Mouse (Mus musculus): ENCODE data around the gene Trim8.

Gene Trim8

DNA sequence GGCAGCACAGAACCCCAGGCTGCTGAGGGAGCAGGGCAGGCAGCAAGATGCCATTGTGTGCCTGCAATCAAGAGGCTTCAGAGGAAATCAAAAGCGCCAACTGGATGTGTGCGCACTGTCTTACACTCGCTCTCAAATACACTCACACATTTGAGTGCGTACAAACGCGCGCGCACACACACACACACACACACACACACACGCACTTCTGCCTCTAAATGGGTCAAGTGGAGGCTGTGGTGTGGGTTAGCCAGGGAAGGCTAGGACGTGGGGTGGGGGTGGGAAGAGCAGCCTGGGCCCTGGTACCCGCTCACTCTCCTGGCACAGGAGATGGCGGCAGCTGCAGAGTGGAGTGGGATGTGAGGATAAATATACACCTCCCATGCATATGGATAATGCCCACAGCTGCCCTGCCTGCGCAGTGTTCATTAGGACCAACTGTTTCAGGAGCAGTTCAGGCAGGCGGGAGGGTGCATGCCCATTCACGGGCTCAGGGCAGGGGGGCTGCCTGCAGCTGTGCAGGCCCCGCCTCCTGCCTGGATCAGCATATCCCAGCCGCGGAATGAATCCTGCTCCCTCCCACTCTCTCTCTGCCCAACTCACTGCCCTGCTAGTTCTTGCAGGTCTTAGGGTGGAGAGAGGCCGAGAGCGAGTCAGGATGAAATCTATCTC lies 22.1 kb downstream of the Trim8 start:
- peak; percentile 74 for DNase-seq (ENCODE audit: low spot score)

DNA sequence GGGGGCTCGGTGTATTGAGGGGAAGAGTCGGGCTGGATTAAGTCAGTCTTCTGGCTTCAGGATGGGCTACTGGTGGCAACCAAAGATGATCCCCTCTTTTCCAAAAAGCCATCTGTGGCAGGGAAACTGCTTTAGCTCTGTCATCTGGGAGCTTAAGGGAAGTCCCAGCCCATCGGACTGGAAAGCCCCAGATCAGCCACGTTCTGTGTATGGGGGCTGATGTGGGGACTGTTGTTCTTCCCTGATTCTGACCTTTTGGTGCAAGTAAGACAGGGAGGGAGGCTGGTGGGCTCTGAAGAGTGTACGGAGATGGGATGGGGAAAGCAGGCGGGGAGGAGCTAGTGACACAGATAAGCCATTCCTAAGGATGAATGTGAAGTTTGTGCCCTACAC lies 22.6 kb downstream of the Trim8 start:
- DNase-seq (ENCODE audit: low spot score) = no peak

DNA sequence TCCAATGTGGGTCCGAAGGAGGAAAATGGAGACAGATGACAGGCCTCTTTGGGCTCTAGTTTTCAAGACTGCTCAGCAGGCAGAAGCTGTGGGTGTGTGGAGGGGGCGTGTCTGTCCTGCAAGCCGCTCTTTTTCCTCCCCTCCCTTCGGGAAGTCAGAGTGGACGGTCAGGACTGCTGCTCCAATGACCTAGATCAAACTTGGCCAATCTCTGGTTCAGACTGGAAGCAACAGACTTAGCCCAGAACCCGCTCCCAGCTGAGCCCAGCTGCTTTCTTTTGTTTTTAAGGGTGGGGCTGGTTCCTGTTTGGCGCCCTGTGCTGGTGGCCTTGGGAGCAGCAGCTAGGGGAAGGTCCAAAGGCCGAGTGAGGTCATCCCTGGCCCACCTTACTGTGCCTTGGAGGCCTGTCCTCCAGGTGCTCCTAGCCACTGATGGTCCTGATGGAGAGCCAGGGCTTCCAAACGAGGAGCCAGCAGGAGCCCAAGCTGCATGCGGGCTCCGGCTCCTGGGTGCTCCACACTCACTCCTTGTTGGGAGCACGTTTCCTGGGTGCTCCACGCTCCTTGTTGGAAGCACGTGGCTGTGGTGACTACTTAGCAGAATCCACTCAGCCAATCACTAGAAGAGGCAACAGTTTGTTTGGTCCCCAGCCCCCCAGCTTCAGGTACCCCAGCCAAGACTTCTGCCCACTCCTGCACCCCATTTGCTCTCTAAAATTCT lies 23.3 kb downstream of the Trim8 start:
- no peak for DNase-seq (ENCODE audit: low spot score)

DNA sequence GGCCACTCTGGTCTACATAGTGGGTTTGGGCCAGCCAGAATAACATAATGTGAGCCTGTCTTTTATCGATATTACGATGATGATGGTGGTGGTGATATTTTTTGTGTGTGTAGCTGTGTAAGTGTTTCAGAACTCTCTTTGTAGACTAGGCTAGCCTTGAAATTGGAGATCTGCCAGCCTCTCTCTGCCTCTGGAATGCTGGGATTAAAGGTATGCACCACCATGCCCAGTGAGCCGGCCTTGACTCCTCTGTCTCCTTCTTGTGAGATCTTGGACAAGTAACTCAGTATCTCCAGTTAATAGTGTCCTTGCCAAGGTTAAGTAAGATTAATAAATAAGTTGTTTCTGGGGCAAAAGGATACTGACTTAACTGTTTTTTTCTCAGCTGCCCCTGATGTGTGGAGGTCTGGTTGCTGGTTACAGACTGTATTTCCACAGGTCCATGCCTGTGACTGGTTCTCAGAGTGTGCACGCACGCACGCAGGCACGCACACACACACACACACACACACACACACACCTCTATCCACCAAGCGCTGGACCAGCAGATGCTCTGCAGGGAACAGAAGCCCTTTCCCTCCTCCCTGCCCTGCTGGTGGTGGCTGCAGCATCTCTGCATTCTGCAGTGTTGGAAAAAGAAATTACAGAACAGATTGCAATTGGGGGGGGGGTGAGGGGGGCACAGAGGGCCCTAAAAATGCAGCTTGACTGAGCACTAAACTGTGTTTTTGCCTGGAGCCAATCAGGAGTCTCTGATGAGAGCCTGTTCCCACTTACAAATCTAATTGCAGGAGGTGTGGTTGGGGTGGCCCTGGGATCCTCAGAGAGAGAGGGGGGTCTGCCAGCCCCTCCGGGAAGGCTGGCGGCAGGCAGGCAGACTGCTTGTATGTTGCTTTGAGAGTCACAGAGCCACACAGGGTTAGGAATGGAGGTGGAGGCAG lies 24.5 kb downstream of the Trim8 start:
- DNase-seq (ENCODE audit: low spot score) = no peak

DNA sequence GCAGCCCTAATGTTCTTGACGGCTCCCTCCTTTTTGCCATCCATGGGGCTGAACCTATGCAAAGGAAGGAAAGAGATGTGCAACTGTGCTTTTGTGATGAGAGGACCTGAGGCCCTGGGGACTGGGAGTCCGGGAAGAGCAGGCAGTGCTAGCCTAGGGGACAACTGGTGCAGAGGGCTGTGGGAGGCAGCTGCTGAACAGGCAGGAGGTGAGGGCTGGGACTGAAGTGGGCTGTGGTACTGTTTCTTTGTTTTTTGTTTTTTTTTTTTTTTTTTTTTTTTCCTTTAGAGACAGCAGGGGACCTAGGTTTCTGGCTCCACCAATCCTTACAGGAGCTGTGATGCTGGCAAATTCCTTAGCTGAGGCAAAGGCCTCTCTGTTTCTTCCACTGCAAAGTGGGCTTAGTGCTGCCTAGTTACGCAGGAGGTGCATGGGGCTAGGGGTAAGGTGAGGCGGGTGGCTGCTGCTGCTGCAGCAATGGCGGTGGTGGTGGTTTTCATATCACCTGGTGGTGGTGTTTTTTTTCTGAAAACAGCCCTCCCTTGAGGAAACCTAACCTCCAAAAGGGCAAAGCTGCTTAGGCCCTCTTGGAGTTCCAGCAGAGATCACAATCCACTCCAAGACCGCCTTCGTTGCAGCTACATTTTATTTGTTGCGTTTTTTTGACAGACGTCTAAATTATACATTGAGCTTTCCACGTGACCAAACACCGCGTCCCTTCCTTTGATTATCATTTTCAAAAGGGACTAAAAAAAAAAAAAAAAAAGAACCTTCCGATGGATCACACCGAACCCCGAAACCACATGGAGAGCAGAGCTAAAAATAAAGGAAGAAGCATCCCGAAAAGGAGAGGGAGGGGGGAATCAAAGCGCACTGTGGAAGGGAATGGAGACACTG lies 26.4 kb downstream of the Trim8 start:
- DNase-seq (ENCODE audit: low spot score) = no peak

DNA sequence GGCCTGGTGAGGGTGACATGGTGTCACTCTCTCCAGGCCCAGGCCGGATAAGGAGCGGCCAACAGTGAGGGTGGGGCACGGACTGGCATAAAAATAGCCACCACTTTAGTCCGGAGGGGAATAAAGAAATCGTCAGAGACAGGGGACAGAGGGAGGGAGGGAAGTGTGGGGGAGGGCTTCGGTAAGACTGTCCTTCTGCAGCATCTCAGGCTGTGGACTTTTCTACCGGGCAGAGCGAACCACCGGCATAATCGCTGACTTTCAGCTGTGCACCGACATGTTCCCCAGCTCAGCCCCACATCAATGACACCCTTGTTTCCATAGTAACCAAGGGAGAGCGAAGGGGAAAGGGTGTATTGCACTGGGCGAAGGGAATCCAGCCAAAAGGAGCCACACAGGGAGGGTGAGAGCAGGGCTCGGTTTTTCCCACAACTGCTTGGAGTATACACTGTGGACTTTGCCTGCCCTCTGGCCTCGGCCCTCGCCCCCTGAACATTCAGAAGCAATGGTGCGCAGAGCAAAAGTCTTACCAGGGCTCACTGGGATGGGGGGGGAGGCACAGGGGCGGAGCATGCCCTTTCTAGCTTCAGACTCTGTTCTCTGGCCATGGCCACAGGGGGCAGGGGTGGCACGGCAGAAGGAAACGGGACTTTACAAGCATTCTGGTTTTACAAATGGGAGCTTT lies 27.2 kb downstream of the Trim8 start:
- DNase-seq (ENCODE audit: low spot score) = no peak

DNA sequence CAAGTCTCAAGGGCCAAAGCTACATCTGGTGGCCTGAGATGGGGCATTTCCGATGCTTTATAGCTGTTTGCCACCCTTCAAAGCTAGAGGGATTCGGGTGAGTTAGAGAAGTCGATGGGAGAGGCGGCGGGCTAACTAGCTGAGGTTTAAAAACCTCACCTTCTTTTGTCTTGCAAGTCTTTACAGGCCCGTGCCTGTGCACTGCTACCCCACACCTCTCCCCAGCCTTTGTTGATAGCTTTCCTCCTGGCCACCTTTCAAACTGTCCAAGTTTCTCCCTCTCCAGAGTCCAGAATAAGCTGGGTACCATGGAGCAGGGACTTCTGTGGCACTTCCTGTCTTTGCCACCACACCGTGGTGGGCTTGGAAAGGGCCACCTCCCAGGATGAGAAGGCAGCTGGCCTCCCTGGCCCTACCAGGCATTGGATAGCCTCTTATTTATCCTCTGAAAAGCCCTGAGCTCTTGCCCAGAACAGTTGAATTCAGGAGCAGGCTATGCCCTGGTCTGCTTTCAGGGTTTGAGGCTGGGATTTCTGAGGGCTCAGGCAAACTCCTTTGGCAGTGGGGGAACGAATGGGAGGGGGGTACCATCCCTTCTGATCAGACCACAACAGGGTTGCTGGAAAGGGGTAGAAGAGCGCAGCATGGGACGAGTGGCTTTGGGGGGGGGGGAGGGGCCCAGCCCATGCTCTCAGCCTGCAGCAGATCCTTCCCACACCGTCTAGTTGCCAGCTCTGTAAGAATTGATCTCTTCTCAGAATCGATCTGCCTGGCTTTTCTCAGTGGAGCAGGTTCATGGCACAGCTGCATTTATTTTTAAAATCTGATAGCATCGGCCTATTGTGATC lies 28.3 kb downstream of the Trim8 start:
- DNase-seq (ENCODE audit: low spot score) = no peak

DNA sequence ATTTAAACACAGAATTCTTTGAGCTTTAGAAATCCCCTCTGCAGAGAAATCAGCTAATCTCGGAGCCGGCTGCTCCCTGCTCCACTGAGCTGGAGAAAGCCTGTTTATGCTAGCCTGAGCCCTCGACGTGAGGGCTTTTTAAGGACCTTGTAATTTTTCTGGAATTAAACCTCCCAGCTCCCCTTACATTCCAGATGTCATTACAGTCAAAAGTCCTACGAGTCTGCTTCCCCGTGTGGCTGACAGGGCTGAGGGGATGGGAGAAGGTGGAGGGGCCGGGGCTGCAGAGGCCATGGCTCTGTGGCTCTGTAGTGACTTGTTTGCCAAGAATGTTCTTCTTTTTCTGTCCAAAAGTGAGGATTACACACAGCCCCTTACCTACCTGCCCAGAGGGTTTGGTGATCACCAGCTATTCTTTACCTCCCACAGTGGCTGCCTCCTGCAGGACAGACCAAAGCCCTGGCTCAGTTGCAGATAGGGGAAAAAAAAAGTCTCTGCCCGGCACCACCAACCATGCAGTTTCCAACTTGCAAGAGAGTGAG lies 29.0 kb downstream of the Trim8 start:
- DNase-seq (ENCODE audit: low spot score) = no peak

DNA sequence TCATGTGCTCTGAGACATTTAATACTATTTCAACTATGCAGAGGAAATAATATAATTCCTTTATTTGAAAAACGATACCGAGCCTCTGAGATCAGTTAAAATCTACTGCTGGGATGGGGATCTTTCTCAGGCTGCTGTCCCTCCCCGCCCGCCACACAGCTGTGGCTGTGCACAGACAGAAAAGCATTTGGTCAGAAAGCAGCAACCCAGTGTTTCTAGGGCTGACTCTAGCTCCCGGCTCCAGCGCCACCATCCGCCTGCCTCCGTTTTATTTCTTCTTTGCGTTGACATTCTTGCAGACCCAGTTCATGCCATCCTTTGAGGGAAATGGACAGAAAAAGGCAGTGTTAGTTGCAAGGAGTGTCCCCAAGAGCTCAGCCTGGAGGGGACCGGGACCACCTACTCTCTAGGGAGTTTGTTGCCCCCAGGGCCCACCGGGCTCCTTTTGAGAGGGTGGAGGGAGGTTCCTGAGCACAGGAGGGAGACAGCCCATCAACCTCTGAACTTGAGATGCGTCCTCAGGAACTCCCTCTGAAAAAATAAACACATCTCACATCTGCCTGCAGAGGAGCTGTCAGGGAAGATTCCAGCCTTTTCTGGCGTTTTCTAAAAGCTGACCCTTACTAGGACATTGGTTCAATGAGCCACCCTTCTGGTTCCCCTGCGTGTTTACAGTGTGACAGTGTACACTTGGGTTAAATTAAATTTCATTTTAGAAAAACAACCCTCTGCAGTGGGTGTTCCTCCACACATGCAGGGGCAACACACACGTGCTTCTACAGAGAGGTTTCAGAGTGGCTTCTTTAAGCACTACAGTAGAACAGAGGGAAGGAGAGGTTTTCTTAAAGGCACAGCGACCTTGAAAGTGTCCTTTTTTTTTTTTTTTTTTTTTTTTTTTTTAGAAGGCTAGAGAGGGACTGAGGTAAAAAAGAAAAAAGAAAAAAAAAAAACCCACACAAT lies 29.8 kb downstream of the Trim8 start:
- no peak for DNase-seq (ENCODE audit: low spot score)

DNA sequence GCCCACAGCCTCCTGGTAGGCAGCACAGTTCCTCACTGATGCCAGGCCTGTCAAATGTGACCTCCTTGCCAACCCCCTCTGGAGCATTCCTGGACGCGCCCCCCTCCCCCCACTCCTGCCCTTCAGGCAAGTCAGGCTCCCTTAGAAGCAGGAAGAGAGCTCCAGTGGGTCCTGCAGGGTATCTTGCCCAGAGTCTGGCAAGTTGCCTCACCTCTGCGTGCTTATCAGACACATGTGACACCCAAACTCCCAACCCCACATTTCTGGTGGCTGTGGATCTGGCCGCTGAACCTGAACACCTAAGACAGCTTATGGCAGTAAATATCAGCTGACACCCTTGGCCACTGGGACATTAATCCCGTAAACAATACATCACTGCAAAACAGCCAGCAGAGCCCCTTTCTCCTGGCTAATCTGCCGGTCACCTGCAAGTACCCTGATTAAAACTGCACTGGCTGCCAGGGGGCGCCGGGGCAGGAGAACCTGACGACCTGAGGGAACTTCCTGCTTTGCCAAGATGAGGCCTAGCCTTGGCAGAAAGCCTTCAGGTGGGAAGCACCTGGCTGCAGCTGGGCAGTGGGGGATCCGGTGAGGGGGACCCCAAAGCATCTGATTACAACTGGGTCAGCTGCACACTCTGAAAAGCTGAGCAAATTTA lies 30.7 kb downstream of the Trim8 start:
- DNase-seq (ENCODE audit: low spot score) = no peak

DNA sequence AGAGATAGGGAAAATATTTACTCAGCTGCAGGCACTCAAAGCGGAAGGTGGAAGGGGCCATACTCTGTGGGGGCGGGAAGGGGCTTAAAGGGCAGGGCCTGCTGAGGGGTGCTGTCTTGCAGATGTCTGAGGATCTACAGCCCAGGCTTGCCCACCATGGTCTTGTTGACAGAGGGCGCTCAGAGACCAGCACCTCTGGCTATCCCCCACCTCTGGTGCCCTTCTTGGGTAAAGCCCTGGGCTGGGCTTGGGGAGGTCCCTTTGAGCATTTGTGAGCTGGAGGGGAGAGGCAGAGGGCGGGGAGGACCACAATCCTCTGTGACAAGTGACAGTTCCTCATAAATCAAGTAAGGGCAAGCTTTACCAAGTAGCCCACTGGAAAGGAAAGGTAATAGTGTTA lies 31.6 kb downstream of the Trim8 start:
- no peak for DNase-seq (ENCODE audit: low spot score)

DNA sequence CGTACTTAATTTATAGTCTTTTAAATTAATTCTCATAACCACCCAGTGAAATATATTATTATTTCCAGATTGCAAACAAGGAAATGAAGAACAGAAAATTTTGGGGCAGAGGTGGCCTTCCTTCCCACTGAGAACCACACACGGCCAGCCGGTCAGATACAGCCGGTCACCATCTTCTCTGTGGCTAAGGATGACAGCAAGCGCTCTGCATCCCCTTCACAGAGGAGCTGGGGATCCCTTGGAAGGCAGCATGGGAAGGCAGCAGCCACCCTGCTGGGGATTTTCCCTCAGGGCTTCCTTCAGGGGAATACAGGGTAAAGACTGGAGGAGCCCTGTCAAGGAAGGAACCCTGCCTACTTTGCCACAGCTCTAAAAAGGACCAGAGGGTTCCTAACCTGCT lies 32.0 kb downstream of the Trim8 start:
- DNase-seq (ENCODE audit: low spot score) = no peak

DNA sequence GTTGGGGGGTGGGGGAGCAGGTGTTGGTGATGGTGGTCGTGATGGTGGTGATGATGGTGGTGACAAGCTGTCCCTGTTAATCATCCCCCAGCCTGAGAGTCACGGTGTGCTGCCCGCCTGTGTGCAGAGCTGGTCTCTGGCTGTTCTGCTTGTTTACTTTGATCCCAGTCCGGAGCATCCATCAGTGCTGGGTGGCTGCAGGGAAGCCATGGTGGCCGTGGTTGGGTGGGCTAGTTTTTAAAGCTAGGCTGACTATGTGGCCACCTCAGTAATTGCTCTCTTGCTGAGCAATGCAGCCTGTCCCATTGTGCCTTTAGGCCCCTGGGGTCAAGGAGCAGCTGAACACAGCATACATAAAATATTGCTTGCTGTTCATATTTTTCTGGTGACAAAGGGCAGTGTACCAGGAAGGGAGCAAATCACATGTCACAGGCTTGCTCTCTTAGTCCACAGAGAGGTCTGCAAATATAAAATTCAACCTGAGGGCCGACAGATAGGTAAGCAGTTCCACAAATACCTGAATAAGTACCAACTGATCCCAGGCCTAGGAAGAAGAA lies 33.1 kb downstream of the Trim8 start:
- no peak for DNase-seq (ENCODE audit: low spot score)

DNA sequence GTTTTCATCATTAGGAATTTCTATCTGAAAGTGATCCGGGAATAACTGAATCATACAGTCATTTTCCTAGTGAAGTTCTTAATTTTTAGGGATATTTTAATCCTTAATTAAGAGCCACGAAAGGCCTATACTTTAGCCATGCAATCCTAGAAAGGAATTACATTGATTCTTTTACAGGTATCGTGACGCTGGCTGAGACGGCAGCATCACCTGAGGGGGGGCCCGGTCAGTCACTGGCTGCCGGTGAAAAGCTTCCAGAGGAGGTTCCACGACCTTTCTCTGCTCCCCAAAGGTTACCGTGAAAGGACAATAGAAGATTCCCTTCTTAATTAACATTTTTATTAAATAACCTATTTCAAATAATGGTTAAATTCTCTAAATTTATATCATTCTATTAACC lies 35.9 kb downstream of the Trim8 start:
- no peak for DNase-seq (ENCODE audit: low spot score)

DNA sequence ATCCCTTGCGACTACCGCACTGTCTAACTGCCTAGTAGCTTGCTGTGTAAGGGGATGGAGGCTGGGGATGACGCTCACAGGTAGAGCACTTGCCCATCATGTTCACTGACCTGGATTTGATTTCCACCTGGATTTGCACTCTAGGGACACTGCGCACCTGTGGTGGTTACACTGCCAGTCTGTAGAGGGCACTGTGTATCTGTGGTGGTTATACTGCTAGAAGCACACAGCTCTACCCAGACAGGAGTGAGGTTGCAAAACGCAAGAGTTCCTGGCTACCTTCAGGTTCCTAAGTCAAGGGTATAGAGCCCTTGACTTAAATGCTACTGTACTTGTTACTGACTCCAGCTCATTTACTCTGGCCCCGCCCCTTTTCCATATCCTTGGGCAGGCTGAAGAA lies 36.7 kb downstream of the Trim8 start:
- DNase-seq (ENCODE audit: low spot score) = no peak

DNA sequence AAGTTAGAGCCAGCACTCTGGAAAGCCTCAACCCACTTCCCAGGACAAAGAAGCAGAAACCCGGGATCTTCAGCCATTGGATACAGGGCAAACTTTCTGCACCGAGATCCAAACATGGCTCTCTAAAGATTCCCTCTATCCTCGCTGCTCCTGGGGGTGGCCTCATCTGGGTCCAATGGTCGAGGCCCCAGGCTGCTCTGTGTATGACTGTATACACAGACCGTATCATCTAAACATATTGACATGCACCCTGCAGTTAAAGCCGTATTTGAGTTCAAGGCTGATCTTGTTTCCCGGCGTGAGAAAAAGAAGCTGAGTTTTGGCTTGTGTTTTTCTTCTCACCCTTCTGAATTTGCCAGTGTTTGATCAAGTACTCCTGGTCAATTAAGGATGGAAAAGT lies 41.2 kb downstream of the Trim8 start:
- DNase-seq (ENCODE audit: low spot score) = no peak

DNA sequence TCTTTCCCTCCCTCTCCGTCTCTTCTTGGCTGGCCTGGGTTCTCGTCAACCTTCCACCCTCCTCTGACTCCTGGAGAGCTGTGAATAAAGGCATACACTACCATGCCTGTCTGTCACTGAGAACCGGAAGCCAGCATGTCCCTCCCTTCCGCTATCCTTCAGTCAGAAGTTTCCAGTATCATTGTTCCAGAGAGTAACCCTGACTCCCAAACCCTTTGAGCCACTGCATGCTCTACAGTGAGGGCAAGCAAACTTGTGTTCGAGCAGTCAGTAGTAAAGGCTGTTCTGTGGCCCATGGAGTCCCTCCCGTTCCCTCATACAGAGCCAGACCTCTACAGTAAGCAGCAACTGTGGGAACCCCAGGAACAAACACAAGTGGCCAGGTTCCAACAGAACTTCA lies 46.1 kb downstream of the Trim8 start:
- no peak for DNase-seq (ENCODE audit: low spot score)

DNA sequence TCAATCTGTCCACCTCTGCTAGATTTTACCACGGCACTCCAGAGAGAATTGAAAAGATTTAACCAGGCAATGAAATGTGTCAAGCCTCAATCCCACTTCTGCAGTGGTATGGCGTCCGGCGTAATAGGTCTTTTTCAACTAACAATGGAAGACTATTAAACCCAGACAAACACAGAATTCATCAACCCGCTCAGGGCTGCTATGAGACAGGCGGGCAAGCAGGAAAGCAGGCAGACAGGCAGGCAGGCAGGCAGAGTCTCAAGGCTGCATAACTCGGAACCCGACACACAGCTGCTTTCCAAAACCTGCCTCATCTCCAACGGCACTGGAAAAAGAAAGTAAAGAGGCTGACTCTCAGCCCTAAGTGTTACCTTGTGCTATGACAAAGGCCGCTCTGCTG lies 46.6 kb downstream of the Trim8 start:
- no peak for DNase-seq (ENCODE audit: low spot score)
